Mouse (Mus musculus) liver, embryonic 16.5 days (tissue): Measurements from ENCODE around the gene Rgl1. TPM values are rescaled to one million over a fixed set of nuclear protein-coding genes. Genes with fewer than 3 reads are reported as not detected.
A peak's percentile ranks its signal among the peaks of the same experiment; 100 is the strongest.

Experiments used
- ATAC-seq: fragments of 200-750 bp; cut with Nextera tagmentation; 2 replicates; pipeline ENCODE4 v1.8.0; 2017; ENCODE audit warnings: low read depth, mild to moderate bottlenecking, moderate number of reproducible peaks, moderate library complexity
- H3K27ac ChIP-seq: fragments of 300-500 bp; sonication (generic); 2 replicates; pipeline ENCODE4 v1.5.1; 2014; ENCODE audit warnings: mild to moderate bottlenecking, low read length
- H3K27me3 ChIP-seq: fragments of 300-500 bp; sonication (generic); 2 replicates; pipeline ENCODE4 v1.6.1; 2014; ENCODE audit warnings: low read depth, low read length, mixed read lengths; ENCODE audit not compliant: control insufficient read depth, insufficient read depth
- H3K36me3 ChIP-seq: fragments of 300-500 bp; sonication (generic); 2 replicates; pipeline ENCODE4 v1.6.1; 2014; ENCODE audit warnings: mild to moderate bottlenecking; ENCODE audit not compliant: control insufficient read depth, insufficient read depth
- H3K4me1 ChIP-seq: fragments of 300-500 bp; sonication (generic); 2 replicates; pipeline ENCODE4 v1.6.1; 2014; ENCODE audit warnings: low read depth, low read length, mixed read lengths; ENCODE audit not compliant: control insufficient read depth
- H3K4me2 ChIP-seq: fragments of 300-500 bp; sonication (generic); 2 replicates; pipeline ENCODE4 v1.6.1; 2014; ENCODE audit warnings: low read depth, low read length, mixed read lengths
- H3K4me3 ChIP-seq: fragments of 300-500 bp; sonication (generic); 2 replicates; pipeline ENCODE4 v1.5.1; 2014; ENCODE audit warnings: low read depth, mild to moderate bottlenecking, low read length
- H3K9ac ChIP-seq: fragments of 300-500 bp; sonication (generic); 2 replicates; pipeline ENCODE4 v1.6.1; 2014; ENCODE audit warnings: low read depth, low read length
- H3K9me3 ChIP-seq: fragments of 300-500 bp; sonication (generic); replicated peaks from 2 replicates; pipeline ENCODE4 v1.6.1; 2016; ENCODE audit warnings: low read length; ENCODE audit not compliant: control insufficient read depth
- WGBS: fragments of 180-500 bp; shearing (Covaris S2); extraction: QIAGEN DNeasy Blood & Tissue Kit; methylation state at CpG from one replicate; pipeline ENCODE4 v1.1.7; 2014; ENCODE audit not compliant: insufficient replicate concordance; 5-methylcytosine and 5-hydroxymethylcytosine counted together
- polyA plus RNA-seq: library from polyadenylated mRNA; unstranded; fragments of >200 nt; fragmentation: Nextera tagmentation; extraction: Ambion mirVana; gene quantifications from 2 replicates; pipeline ENCODE4 v1.2.1, GENCODE M21; 2015

Gene Rgl1
- polyA plus RNA-seq, 1 experiment from 2014 or later = 14.2 TPM

GRCm38 (mm10) chr1:152711037-152711436 lies 55.1 kb downstream of the Rgl1 start:
- Histone ChIP-seq H3K36me3 (no peaks in the 10 kb centered on the region), H3K4me3 (no peak overlapping the region), H3K4me1 (no peaks in the 10 kb centered on the region), H3K27me3 (no peaks in the 10 kb centered on the region), H3K9me3 (no peaks in the 10 kb centered on the region), H3K4me2 (no peak overlapping the region), H3K9ac (no peak overlapping the region), H3K27ac (no peak overlapping the region)
- no peak for ATAC-seq
- WGBS = 62% methylated on average over 4 of the region's 4 CpGs

DNA sequence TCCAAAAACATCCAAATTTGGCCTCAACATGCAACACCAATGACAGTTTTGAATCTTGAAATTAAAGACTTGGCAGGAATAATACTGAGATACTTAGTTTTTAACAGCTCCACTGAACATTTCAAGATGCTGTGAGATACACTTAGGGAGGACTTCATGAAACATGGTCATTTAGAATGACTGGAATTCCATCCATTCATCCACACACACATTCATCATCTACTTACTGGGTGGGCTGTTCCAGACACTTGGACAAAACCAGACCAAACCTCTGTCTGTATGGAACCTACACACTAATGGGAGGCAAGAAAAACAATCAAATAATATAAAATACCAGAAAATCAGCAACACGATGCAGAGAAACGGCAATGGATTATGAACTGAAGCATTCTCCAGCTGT lies 58.6 kb downstream of the Rgl1 start:
- no peak for ATAC-seq
- Histone ChIP-seq H3K4me3 (no peak overlapping the region), H3K9me3 (no peaks in the 10 kb centered on the region), H3K36me3 (no peaks in the 10 kb centered on the region), H3K27me3 (no peaks in the 10 kb centered on the region), H3K4me2 (no peak overlapping the region), H3K4me1 (no peaks in the 10 kb centered on the region), H3K27ac (no peak overlapping the region), H3K9ac (no peak overlapping the region)
- WGBS = 63% methylated on average over 2 of the region's 2 CpGs

DNA sequence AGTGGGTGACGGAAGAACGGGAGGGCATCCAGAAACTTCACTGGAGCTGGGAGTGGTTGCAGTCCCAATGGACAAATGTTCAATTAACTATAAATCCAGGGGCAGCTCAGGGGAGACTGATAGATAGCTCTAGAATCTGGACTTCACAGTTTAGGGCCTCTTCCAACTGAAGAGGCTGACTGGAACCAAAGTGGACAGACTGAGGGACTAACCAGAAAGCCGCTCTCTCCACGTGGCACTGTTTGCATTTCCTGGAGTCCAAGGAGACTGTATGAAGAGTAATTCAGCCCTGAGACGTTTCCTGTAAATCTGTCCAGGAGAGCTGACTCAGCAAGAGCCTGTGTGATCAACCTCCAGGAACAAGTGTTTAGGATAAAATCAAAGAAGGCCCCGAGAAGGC lies 62.2 kb downstream of the Rgl1 start:
- ATAC-seq = no peak
- Histone ChIP-seq H3K9ac (no peak overlapping the region), H3K4me1 (no peaks in the 10 kb centered on the region), H3K4me2 (no peak overlapping the region), H3K27me3 (no peaks in the 10 kb centered on the region), H3K36me3 (no peaks in the 10 kb centered on the region), H3K4me3 (no peak overlapping the region), H3K9me3 (no peaks in the 10 kb centered on the region), H3K27ac (no peak overlapping the region)
- WGBS = 39% methylated on average over 6 of the region's 6 CpGs

GRCm38 (mm10) chr1:152702920-152703319 lies 63.2 kb downstream of the Rgl1 start:
- no peaks in the 10 kb centered on the region for H3K36me3 ChIP-seq
- H3K9ac ChIP-seq = no peak overlapping the region
- WGBS = 50% methylated on average over 6 of the region's 6 CpGs
- H3K27ac ChIP-seq = no peak overlapping the region
- H3K4me1 ChIP-seq = no peaks in the 10 kb centered on the region
- H3K27me3 ChIP-seq = no peaks in the 10 kb centered on the region
- H3K4me2 ChIP-seq = no peak overlapping the region
- H3K4me3 ChIP-seq = no peak overlapping the region
- no peaks in the 10 kb centered on the region for H3K9me3 ChIP-seq
- ATAC-seq = no peak

GRCm38 (mm10) chr1:152701066-152701465 lies 65.1 kb downstream of the Rgl1 start:
- Histone ChIP-seq H3K4me1 (no peaks in the 10 kb centered on the region), H3K36me3 (no peaks in the 10 kb centered on the region), H3K4me3 (no peak overlapping the region), H3K9ac (no peak overlapping the region), H3K27me3 (no peaks in the 10 kb centered on the region), H3K27ac (no peak overlapping the region), H3K9me3 (no peaks in the 10 kb centered on the region), H3K4me2 (no peak overlapping the region)
- WGBS = 66% methylated on average over 5 of the region's 5 CpGs
- no peak for ATAC-seq

DNA sequence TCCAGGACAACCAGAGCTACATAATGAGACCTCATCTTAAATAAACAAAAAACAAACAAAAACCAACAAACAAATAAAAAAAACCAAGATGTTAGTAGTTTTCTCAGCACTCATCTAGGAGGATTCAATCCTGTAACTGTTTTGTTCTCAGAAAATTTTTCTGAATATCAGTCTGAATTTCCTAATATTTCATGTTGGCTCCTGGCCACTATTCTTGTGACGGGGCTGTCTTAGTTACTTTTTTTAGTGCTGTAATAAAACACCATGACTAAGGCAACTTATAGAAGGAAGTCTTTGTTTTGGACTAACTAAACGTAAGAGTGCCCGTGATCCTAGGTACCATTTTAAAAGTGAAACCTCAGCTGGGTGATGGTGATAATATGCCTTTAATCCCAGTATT lies 68.8 kb downstream of the Rgl1 start:
- ATAC-seq = no peak
- Histone ChIP-seq H3K27me3 (no peaks in the 10 kb centered on the region), H3K4me3 (no peak overlapping the region), H3K4me1 (no peaks in the 10 kb centered on the region), H3K36me3 (no peaks in the 10 kb centered on the region), H3K27ac (no peak overlapping the region), H3K4me2 (no peak overlapping the region), H3K9me3 (no peaks in the 10 kb centered on the region), H3K9ac (no peak overlapping the region)
- WGBS = 48% methylated on average over 3 of the region's 3 CpGs

- Histone ChIP-seq H3K9me3 (no peaks in the 10 kb centered on the region), H3K27me3 (no peaks in the 10 kb centered on the region), H3K9ac (no peak overlapping the region), H3K4me2 (no peak overlapping the region), H3K36me3 (no peaks in the 10 kb centered on the region), H3K4me3 (no peak overlapping the region), H3K27ac (no peak overlapping the region), H3K4me1 (no peaks in the 10 kb centered on the region)
- ATAC-seq = no peak
- WGBS = 37% methylated on average over 9 of the region's 9 CpGs
Measured at GRCm38 (mm10) chr1:152695491-152695890, 70.7 kb downstream of the Rgl1 start.

DNA sequence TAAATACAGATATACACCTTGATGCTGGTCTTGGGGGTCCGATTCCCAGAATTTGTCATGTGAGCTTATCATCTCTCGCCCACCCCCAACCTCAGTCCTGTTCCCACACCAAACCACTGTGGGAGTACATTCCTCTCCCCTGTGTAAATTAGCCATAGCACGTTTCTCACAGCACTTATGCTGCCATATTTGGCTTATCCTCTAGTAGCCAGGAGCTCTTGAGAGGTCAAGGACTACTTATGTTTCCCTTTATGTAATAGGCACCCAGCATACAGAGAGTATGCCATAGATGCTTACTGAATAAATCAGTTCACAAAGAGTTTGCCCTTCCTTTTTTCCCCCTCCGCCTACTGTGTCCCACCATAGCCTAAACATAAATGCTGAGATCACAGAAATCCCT lies 76.2 kb downstream of the Rgl1 start:
- H3K27ac ChIP-seq = no peak overlapping the region
- no peaks in the 10 kb centered on the region for H3K9me3 ChIP-seq
- H3K27me3 ChIP-seq = no peaks in the 10 kb centered on the region
- H3K4me2 ChIP-seq = no peak overlapping the region
- H3K4me3 ChIP-seq = no peak overlapping the region
- WGBS = 53% methylated on average over 4 of the region's 4 CpGs
- H3K36me3 ChIP-seq = no peaks in the 10 kb centered on the region
- ATAC-seq = no peak
- H3K4me1 ChIP-seq = no peaks in the 10 kb centered on the region
- no peak overlapping the region for H3K9ac ChIP-seq

- Histone ChIP-seq H3K4me2 (no peak overlapping the region), H3K9ac (no peak overlapping the region), H3K27me3 (no peaks in the 10 kb centered on the region), H3K9me3 (no peaks in the 10 kb centered on the region), H3K4me1 (no peaks in the 10 kb centered on the region), H3K36me3 (no peaks in the 10 kb centered on the region), H3K27ac (peak overlapping the region; percentile 52; the same call in 1 of the 2 replicates), H3K4me3 (no peak overlapping the region)
- WGBS = 10% methylated on average over 8 of the region's 8 CpGs
- ATAC-seq = peak; percentile 16; the same call in 1 of the 2 replicates
Measured at GRCm38 (mm10) chr1:152687733-152688181, 78.4 kb downstream of the Rgl1 start.
